Comparison of ENCODE assay signal across 22 mouse cellular contexts in the genomic region with DNA sequence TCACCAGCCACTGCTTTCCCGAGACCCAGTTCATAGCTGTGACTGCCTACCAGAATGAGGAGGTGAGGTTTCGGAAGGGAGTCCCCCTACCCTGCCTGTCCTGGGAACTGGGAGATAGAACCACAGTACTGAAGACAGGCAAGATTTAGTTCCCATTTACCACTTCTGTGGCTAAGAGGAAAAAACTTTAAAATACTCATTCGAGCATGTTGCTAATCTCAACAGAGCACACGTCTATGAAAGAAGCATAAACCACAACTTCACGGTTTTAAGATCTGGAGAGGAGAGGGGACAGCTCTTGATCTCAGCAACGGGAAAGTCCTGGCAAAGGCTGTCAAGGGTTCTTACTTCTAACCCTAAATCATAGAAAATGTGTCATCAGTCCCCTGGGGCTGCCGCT. TPM values are rescaled to one million over a fixed set of nuclear protein-coding genes. Genes with fewer than 3 reads are reported as not detected.
"Had no signal": no experiment of that assay in that cellular context is flagged by ENCODE, and none has a peak within 500 bp of the region (broad histone marks: within the 10 kb centered on the region; RNA-seq: fewer than 3 reads in every experiment).

No protein-coding gene starts in this region.

- H3K27ac ChIP-seq: macrophage; midbrain, embryonic 13.5 days; midbrain, embryonic 15.5 days; neural tube, embryonic 13.5 days; neural tube, embryonic 15.5 days had no signal

- DNase-seq: lung, adult 18-20 months; lung, embryonic 14.5 days; lung, postnatal 14 days; lung, postnatal 36 days; retina, postnatal 1 day; right cerebral cortex, adult 18-20 months; right cerebral cortex, postnatal 25 days; right cerebral cortex, postnatal 4 days; spleen, adult 18-20 months; thymus, adult 18-20 months; thymus, postnatal 14 days; thymus, postnatal 36 days had no signal

- H3K4me3 ChIP-seq: midbrain, embryonic 13.5 days; midbrain, embryonic 15.5 days; neural tube, embryonic 13.5 days; neural tube, embryonic 15.5 days had no signal

- H3K36me3 ChIP-seq: midbrain, embryonic 13.5 days; midbrain, embryonic 15.5 days; neural tube, embryonic 13.5 days; neural tube, embryonic 15.5 days had no signal

- H3K9me3 ChIP-seq: midbrain, embryonic 13.5 days; midbrain, embryonic 15.5 days; neural tube, embryonic 13.5 days; neural tube, embryonic 15.5 days had no signal

- ATAC-seq: midbrain, embryonic 13.5 days; midbrain, embryonic 15.5 days had no signal

- H3K4me2 ChIP-seq: lung, embryonic 14.5 days; midbrain, embryonic 11.5 days; midbrain, embryonic 13.5 days; midbrain, embryonic 15.5 days; neural tube, embryonic 13.5 days; neural tube, embryonic 15.5 days had no signal

- H3K9ac ChIP-seq: lung, embryonic 14.5 days; midbrain, embryonic 13.5 days; midbrain, embryonic 15.5 days; neural tube, embryonic 13.5 days; neural tube, embryonic 15.5 days had no signal

RNA-seq across cellular contexts. Expression of a gene that starts 2.0 kb away (rescaled TPM):
- total RNA-seq: megakaryocyte, adult 5-6 weeks; monocyte, adult 5-6 weeks had no signal
- polyA plus RNA-seq: liver, embryonic 16.5 days; macrophage; small intestine, adult 2 months had no signal
